Mouse (Mus musculus) hindbrain, embryonic 14.5 days (tissue): ENCODE measurements at regions not wholly inside any gene's neighbourhood (a gene's known extent, or its start where the extent isn't known, plus 50 kb on each side); places are given as distances from the start of the nearest gene placed in this dataset.

Source experiments
- ATAC-seq: fragments of 200-750 bp; cut with Nextera tagmentation; 2 replicates; pipeline ENCODE4 v1.8.0; 2017; ENCODE audit warnings: moderate number of reproducible peaks, mild to moderate bottlenecking, moderate TSS enrichment, moderate library complexity; ENCODE audit not compliant: low FRiP score
- DNase-seq: peaks from one replicate; pipeline ENCODE4 v3.0.0-alpha.2; 2015; ENCODE audit warnings: low spot score
- H3K27ac ChIP-seq: fragments of 300-500 bp; sonication (generic); 2 replicates; pipeline ENCODE4 v1.5.1; 2014; ENCODE audit warnings: mild to moderate bottlenecking, moderate library complexity
- H3K27me3 ChIP-seq: fragments of 300-500 bp; sonication (generic); 2 replicates; pipeline ENCODE4 v1.6.1; 2014; ENCODE audit warnings: mild to moderate bottlenecking, low read length, mixed read lengths; ENCODE audit not compliant: control insufficient read depth, insufficient read depth
- H3K36me3 ChIP-seq: fragments of 300-500 bp; sonication (generic); replicated peaks from 2 replicates; pipeline ENCODE4 v1.6.1; 2014; ENCODE audit not compliant: control insufficient read depth, insufficient read depth
- H3K4me1 ChIP-seq: fragments of 300-500 bp; sonication (generic); replicated peaks from 2 replicates; pipeline ENCODE4 v1.6.1; 2014; ENCODE audit warnings: antibody characterized with exemption, low read length, mixed read lengths; ENCODE audit not compliant: control insufficient read depth, insufficient read depth
- H3K4me2 ChIP-seq: fragments of 300-500 bp; sonication (generic); replicated peaks from 2 replicates; pipeline ENCODE4 v1.6.1; 2014; ENCODE audit warnings: mild to moderate bottlenecking, moderate library complexity
- H3K4me3 ChIP-seq: fragments of 300-500 bp; sonication (generic); replicated peaks from 2 replicates; pipeline ENCODE4 v1.5.1; 2014; ENCODE audit warnings: mild to moderate bottlenecking, low read length
- H3K9ac ChIP-seq: fragments of 300-500 bp; sonication (generic); 2 replicates; pipeline ENCODE4 v1.6.1; 2014
- H3K9me3 ChIP-seq: fragments of 300-500 bp; sonication (generic); 2 replicates; pipeline ENCODE4 v1.6.1; 2016; ENCODE audit warnings: low read length; ENCODE audit not compliant: control insufficient read depth
- WGBS: fragments of 180-500 bp; shearing (Covaris S2); extraction: QIAGEN DNeasy Blood & Tissue Kit; methylation state at CpG from one replicate; pipeline ENCODE4 v1.1.7; 2014; 5-methylcytosine and 5-hydroxymethylcytosine counted together

- Histone ChIP-seq H3K9ac (no peak overlapping the region), H3K27ac (no peak overlapping the region), H3K36me3 (no peaks in the 10 kb centered on the region), H3K27me3 (no peaks in the 10 kb centered on the region), H3K4me2 (no peak overlapping the region), H3K9me3 (no peaks in the 10 kb centered on the region), H3K4me3 (no peak overlapping the region), H3K4me1 (no peaks in the 10 kb centered on the region)
- DNase-seq (no peak), ATAC-seq (no peak)
- 69% methylated on average over 1 of the region's 1 CpGs for WGBS
Measured at GRCm38 (mm10) chr5:10749546-10749945, 198.1 kb upstream of the Gm8871 start.

GRCm38 (mm10) chr5:10767469-10767868, 180.1 kb upstream of the Gm8871 start:
- H3K27ac ChIP-seq: no peak overlapping the region
- no peak for DNase-seq
- no peak overlapping the region for H3K4me2 ChIP-seq
- no peak overlapping the region for H3K9ac ChIP-seq
- ATAC-seq: no peak
- H3K36me3 ChIP-seq: no peaks in the 10 kb centered on the region
- H3K9me3 ChIP-seq: no peaks in the 10 kb centered on the region
- H3K4me3 ChIP-seq: no peak overlapping the region
- WGBS: 100% methylated on average over 1 of the region's 1 CpGs
- H3K4me1 ChIP-seq: no peaks in the 10 kb centered on the region
- H3K27me3 ChIP-seq: no peaks in the 10 kb centered on the region
